ENCODE assay signal across 8 mouse cellular contexts in the genomic region with DNA sequence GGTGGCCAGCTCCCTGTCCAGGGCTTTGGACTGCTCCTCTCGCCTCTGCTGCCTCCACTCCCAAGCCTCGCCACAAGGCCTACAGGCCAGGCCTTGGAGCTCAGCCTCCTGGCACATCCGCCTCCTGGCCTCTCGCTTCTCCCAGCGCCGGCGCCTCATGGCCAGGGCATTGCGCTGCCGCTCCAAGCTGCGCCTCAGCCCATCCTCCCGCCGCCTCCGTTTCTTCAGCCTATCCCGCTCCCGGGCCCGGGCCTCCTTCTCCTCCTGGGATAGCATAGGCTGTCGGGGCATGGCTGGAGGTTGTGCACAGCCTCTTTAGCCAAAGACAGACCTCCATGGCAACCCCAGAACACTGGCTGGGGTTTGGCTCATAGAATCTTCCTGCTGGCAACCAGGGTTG. TPM values are rescaled to one million over a fixed set of nuclear protein-coding genes. Genes with fewer than 3 reads are reported as not detected.
A peak's percentile ranks its signal among the peaks of the same experiment; 100 is the strongest.
DNase-seq lines count a peak whose midpoint lies in the region; ATAC-seq and TF ChIP-seq lines count a peak whose summit lies in the region.

No protein-coding gene starts in this region.

- DNase-seq in heart, adult 11 months: peak; percentile 94
- DNase-seq in heart, postnatal 4 days: no peak
- DNase-seq in adrenal gland, postnatal 14 days: peak; percentile 79
- DNase-seq in lung, adult 2 months: no peak
- DNase-seq in thymus, postnatal 36 days: no peak
- DNase-seq in kidney, postnatal 25 days: no peak

- H3K4me2 ChIP-seq in hindbrain, embryonic 15.5 days: peak overlapping the region; percentile 80

- peak overlapping the region; percentile 17; the same call in 1 of the 2 replicates for H3K9ac ChIP-seq in hindbrain, embryonic 15.5 days

- H3K4me3 ChIP-seq in cortical plate, adult 2 months (ENCODE audit: insufficient read depth, low read length): no peak overlapping the region
- H3K4me3 ChIP-seq in hindbrain, embryonic 15.5 days: peak overlapping the region; percentile 76; the same call in 1 of the 2 replicates
- no peak overlapping the region for H3K4me3 ChIP-seq in lung, adult 2 months (replicated peaks; ENCODE audit: extremely low read depth, low read depth, low read length)

- ATAC-seq in hindbrain, embryonic 15.5 days (ENCODE audit: low FRiP score, low read depth): no peak

- peaks cover 10% of the 10 kb centered on the region for H3K4me1 ChIP-seq in cortical plate, adult 2 months (ENCODE audit: control insufficient read depth, insufficient read depth, low read length)
- H3K4me1 ChIP-seq in hindbrain, embryonic 15.5 days (replicated peaks): peaks cover 44% of the 10 kb centered on the region
- peaks cover 14% of the 10 kb centered on the region for H3K4me1 ChIP-seq in lung, adult 2 months (ENCODE audit: control insufficient read depth, insufficient read depth, low read length)

- H3K36me3 ChIP-seq in hindbrain, embryonic 15.5 days: peaks cover 24% of the 10 kb centered on the region

- WGBS in hindbrain, embryonic 15.5 days: 76% methylated on average over 17 of the region's 17 CpGs
- 92% methylated on average over 17 of the region's 17 CpGs for WGBS in lung, adult 2 months

- no peaks in the 10 kb centered on the region for H3K9me3 ChIP-seq in hindbrain, embryonic 15.5 days

- H3K27ac ChIP-seq in cortical plate, adult 2 months (ENCODE audit: insufficient read depth, low read length): peak overlapping the region; percentile 28
- peak overlapping the region; percentile 98 for H3K27ac ChIP-seq in hindbrain, embryonic 15.5 days (replicated peaks)

- H3K27me3 ChIP-seq in hindbrain, embryonic 15.5 days: no peaks in the 10 kb centered on the region

- TF ChIP-seq POLR2A in cortical plate, adult 2 months (IDR thresholded peaks at IDR 0.05; ENCODE audit: extremely low read depth, insufficient read depth, low read length): no peak
- no peak for TF ChIP-seq POLR2A in lung, adult 2 months (IDR thresholded peaks at IDR 0.05; ENCODE audit: borderline replicate concordance, extremely low read depth, low read depth, low read length)

- no peak for TF ChIP-seq CTCF in cortical plate, adult 2 months (IDR thresholded peaks at IDR 0.05; ENCODE audit: extremely low read depth, insufficient read depth, low read length)
- TF ChIP-seq CTCF in lung, adult 2 months (IDR thresholded peaks at IDR 0.05; ENCODE audit: insufficient read depth, low read length): no peak

RNA-seq across cellular contexts. Expression of gene Cdk2ap1, which starts 13.7 kb away (rescaled TPM):
- 100 to 1,000 TPM; 201 to 202 TPM for total RNA-seq in heart, postnatal 4 days (2021)
- 143 and 159 TPM in 2 replicates for total RNA-seq in adrenal gland, postnatal 14 days (2021)
- polyA plus RNA-seq in cortical plate, adult 2 months (2012; rRNA removed): 252 and 264 TPM in 2 replicates
- 144 and 145 TPM in 2 replicates for polyA plus RNA-seq in hindbrain, embryonic 15.5 days (2015; fragmentation: Nextera tagmentation; extraction: Ambion mirVana)
- polyA plus RNA-seq in lung, adult 2 months (2012; rRNA removed): 79.4 and 86.2 TPM in 2 replicates

RNA-seq across cellular contexts. Expression of gene 2810006K23Rik, which starts 21.3 kb away (rescaled TPM):
- total RNA-seq in heart, postnatal 4 days (2021): 10 to 100 TPM; 11.7 to 13.0 TPM
- 12.9 and 13.7 TPM in 2 replicates for total RNA-seq in adrenal gland, postnatal 14 days (2021)
- 13.5 and 13.6 TPM in 2 replicates for polyA plus RNA-seq in cortical plate, adult 2 months (2012; rRNA removed)
- 15.4 and 16.2 TPM in 2 replicates for polyA plus RNA-seq in hindbrain, embryonic 15.5 days (2015; fragmentation: Nextera tagmentation; extraction: Ambion mirVana)
- polyA plus RNA-seq in lung, adult 2 months (2012; rRNA removed): 3.4 and 3.7 TPM in 2 replicates

RNA-seq across cellular contexts. Expression of gene Mphosph9, which starts 21.4 kb away (rescaled TPM):
- 10 to 100 TPM; 12.1 to 13.9 TPM for total RNA-seq in heart, postnatal 4 days (2021)
- total RNA-seq in adrenal gland, postnatal 14 days (2021): 6.6 and 7.7 TPM in 2 replicates
- 21.0 and 22.3 TPM in 2 replicates for polyA plus RNA-seq in cortical plate, adult 2 months (2012; rRNA removed)
- polyA plus RNA-seq in hindbrain, embryonic 15.5 days (2015; fragmentation: Nextera tagmentation; extraction: Ambion mirVana): 10.8 and 11.4 TPM in 2 replicates
- 2.4 and 3.3 TPM in 2 replicates for polyA plus RNA-seq in lung, adult 2 months (2012; rRNA removed)

Comparison
In these comparisons a context has a peak if more than half of its experiments do, and no peak if none do; other contexts are left out.
1. DNase-seq: peak in heart, adult 11 months (single experiment) and adrenal gland, postnatal 14 days (single experiment); none in heart, postnatal 4 days (single experiment), lung, adult 2 months (single experiment), thymus, postnatal 36 days (0 of 2) and kidney, postnatal 25 days (0 of 2).